ENCODE assay signal across 8 mouse cellular contexts in genomic region chr9:58201091-58201842, GRCm38 (mm10). TPM values are rescaled to one million over a fixed set of nuclear protein-coding genes. Genes with fewer than 3 reads are reported as not detected.
A peak's percentile ranks its signal among the peaks of the same experiment; 100 is the strongest.
DNase-seq lines count a peak whose midpoint lies in the region; ATAC-seq and TF ChIP-seq lines count a peak whose summit lies in the region.
"Had no signal": no experiment of that assay in that cellular context is flagged by ENCODE, and none has a peak within 500 bp of the region (broad histone marks: within the 10 kb centered on the region; RNA-seq: fewer than 3 reads in every experiment).

No protein-coding gene starts in this region.

- TF ChIP-seq CTCF in thymus, adult 2 months (IDR thresholded peaks at IDR 0.05; ENCODE audit: borderline replicate concordance, control insufficient read depth, extremely low read depth, insufficient read depth, low read length, poor library complexity): no peak

- H3K27me3 ChIP-seq in liver, embryonic 11.5 days (replicated peaks; ENCODE audit: control insufficient read depth, insufficient read depth, low read length): peaks cover 87% of the 10 kb centered on the region
- H3K27me3 ChIP-seq in liver, embryonic 12.5 days (replicated peaks): peaks cover 99% of the 10 kb centered on the region
- H3K27me3 ChIP-seq in forebrain, embryonic 14.5 days (replicated peaks; ENCODE audit: control insufficient read depth, insufficient read depth, low read length): peaks cover 47% of the 10 kb centered on the region
- H3K27me3 ChIP-seq in limb, embryonic 10.5 days (ENCODE audit: low read depth, poor library complexity, severe bottlenecking): peaks cover 98% of the 10 kb centered on the region
- H3K27me3 ChIP-seq in thymus, adult 2 months (ENCODE audit: control insufficient read depth, insufficient read depth, low read length): peaks cover 36% of the 10 kb centered on the region; the same call in 1 of the 2 replicates

- 5% methylated on average over 24 of the region's 24 CpGs for WGBS in liver, embryonic 11.5 days
- 2% methylated on average over 24 of the region's 24 CpGs for WGBS in liver, embryonic 12.5 days (ENCODE audit: insufficient replicate concordance)
- under 1% methylated on average over 24 of the region's 24 CpGs for WGBS in forebrain, embryonic 14.5 days
- WGBS in limb, embryonic 10.5 days: 1% methylated on average over 24 of the region's 24 CpGs
- 10% methylated on average over 24 of the region's 24 CpGs for WGBS in thymus, adult 2 months

- H3K4me2 ChIP-seq in liver, embryonic 11.5 days: no peak overlapping the region
- H3K4me2 ChIP-seq in liver, embryonic 12.5 days: no peak overlapping the region
- H3K4me2 ChIP-seq in forebrain, embryonic 14.5 days (ENCODE audit: low read length): peak overlapping the region; percentile 53

- no peak for ATAC-seq in liver, embryonic 11.5 days (replicated peaks; ENCODE audit: low FRiP score)
- no peak for ATAC-seq in liver, embryonic 12.5 days
- no peak for ATAC-seq in forebrain, embryonic 14.5 days

- DNase-seq in liver, embryonic 11.5 days (ENCODE audit: low spot score): peak; percentile 32
- DNase-seq in forebrain, embryonic 14.5 days (ENCODE audit: low spot score): peak; percentile 52
- peak; percentile 40 for DNase-seq in limb, embryonic 10.5 days (ENCODE audit: low spot score)
- DNase-seq in right cerebral cortex, postnatal 4 days: peak; percentile 51
- DNase-seq in thymus, adult 2 months: no peak
- DNase-seq in embryo, embryonic 11 days: no peak

- H3K27ac ChIP-seq in liver, embryonic 11.5 days (ENCODE audit: low read depth, low read length): no peak overlapping the region
- H3K27ac ChIP-seq in liver, embryonic 12.5 days: no peak overlapping the region
- peak overlapping the region; percentile 96 for H3K27ac ChIP-seq in forebrain, embryonic 14.5 days (ENCODE audit: low read depth, low read length)
- H3K27ac ChIP-seq in limb, embryonic 10.5 days: no peak overlapping the region
- no peak overlapping the region for H3K27ac ChIP-seq in thymus, adult 2 months (ENCODE audit: control insufficient read depth, insufficient read depth, low read length)

- no peak overlapping the region for H3K4me3 ChIP-seq in liver, embryonic 11.5 days (ENCODE audit: low read depth, low read length)
- no peak overlapping the region for H3K4me3 ChIP-seq in liver, embryonic 12.5 days
- peak overlapping the region; percentile 45 for H3K4me3 ChIP-seq in forebrain, embryonic 14.5 days (ENCODE audit: low read depth, low read length)
- H3K4me3 ChIP-seq in limb, embryonic 10.5 days: peak overlapping the region; percentile 14
- H3K4me3 ChIP-seq in thymus, adult 2 months (ENCODE audit: control insufficient read depth, insufficient read depth, low read length): no peak overlapping the region
- H3K4me3 ChIP-seq: erythroblast, embryonic 14.5 days had no signal

- no peak for TF ChIP-seq POLR2A in thymus, adult 2 months (IDR thresholded peaks at IDR 0.05; ENCODE audit: control insufficient read depth, extremely low read depth, insufficient read depth, low read length, poor library complexity)

- no peak overlapping the region for H3K9ac ChIP-seq in liver, embryonic 11.5 days (ENCODE audit: low read depth, low read length)
- H3K9ac ChIP-seq in liver, embryonic 12.5 days: no peak overlapping the region
- peak overlapping the region; percentile 82 for H3K9ac ChIP-seq in forebrain, embryonic 14.5 days (ENCODE audit: low read length)

- H3K4me1 ChIP-seq in liver, embryonic 11.5 days (replicated peaks; ENCODE audit: control insufficient read depth, insufficient read depth, low read length): peaks cover 8% of the 10 kb centered on the region
- peaks cover 16% of the 10 kb centered on the region for H3K4me1 ChIP-seq in liver, embryonic 12.5 days
- H3K4me1 ChIP-seq in forebrain, embryonic 14.5 days (ENCODE audit: control insufficient read depth, insufficient read depth, low read length): peaks cover 19% of the 10 kb centered on the region
- peaks cover 72% of the 10 kb centered on the region for H3K4me1 ChIP-seq in limb, embryonic 10.5 days
- peaks cover 17% of the 10 kb centered on the region; the same call in 1 of the 2 replicates for H3K4me1 ChIP-seq in thymus, adult 2 months (replicated peaks; ENCODE audit: control insufficient read depth, insufficient read depth, low read length)

- no peaks in the 10 kb centered on the region for H3K36me3 ChIP-seq in liver, embryonic 11.5 days (ENCODE audit: control insufficient read depth, insufficient read depth, low read length)
- H3K36me3 ChIP-seq in liver, embryonic 12.5 days: no peaks in the 10 kb centered on the region
- H3K36me3 ChIP-seq in forebrain, embryonic 14.5 days (ENCODE audit: control insufficient read depth, insufficient read depth, low read length): peaks cover 29% of the 10 kb centered on the region
- H3K36me3 ChIP-seq in limb, embryonic 10.5 days: no peaks in the 10 kb centered on the region
- no peaks in the 10 kb centered on the region for H3K36me3 ChIP-seq in thymus, adult 2 months (ENCODE audit: control insufficient read depth, insufficient read depth, low read length)

- H3K9me3 ChIP-seq in liver, embryonic 11.5 days (ENCODE audit: control insufficient read depth, low read length): no peaks in the 10 kb centered on the region
- no peaks in the 10 kb centered on the region for H3K9me3 ChIP-seq in liver, embryonic 12.5 days (replicated peaks)
- no peaks in the 10 kb centered on the region for H3K9me3 ChIP-seq in forebrain, embryonic 14.5 days (replicated peaks; ENCODE audit: control insufficient read depth, low read length)
- H3K9me3 ChIP-seq in limb, embryonic 10.5 days (replicated peaks): no peaks in the 10 kb centered on the region

RNA-seq across cellular contexts. Expression of gene Islr, which starts 2.8 kb away (rescaled TPM):
- polyA plus RNA-seq in liver, embryonic 11.5 days (2014; fragmentation: Nextera tagmentation; extraction: Ambion mirVana): 7.7 and 8.5 TPM in 2 replicates
- polyA plus RNA-seq in liver, embryonic 12.5 days (2016; fragmentation: Nextera tagmentation; extraction: Ambion mirVana): 4.9 and 5.9 TPM in 2 replicates
- polyA plus RNA-seq in forebrain, embryonic 14.5 days (2014; fragmentation: Nextera tagmentation; extraction: Ambion mirVana): 13.5 and 20.1 TPM in 2 replicates
- 9.5 and 33.2 TPM in 2 replicates for polyA plus RNA-seq in limb, embryonic 10.5 days (2016; fragmentation: Nextera tagmentation; extraction: Ambion mirVana)
- 25.3 and 32.2 TPM in 2 replicates for polyA plus RNA-seq in thymus, adult 2 months (2012; rRNA removed)
- polyA plus RNA-seq: erythroblast, embryonic 14.5 days had no signal

RNA-seq across cellular contexts. Expression of gene Islr2, which starts 2.9 kb away (rescaled TPM):
- polyA plus RNA-seq in liver, embryonic 11.5 days (2014; fragmentation: Nextera tagmentation; extraction: Ambion mirVana): 0.43 TPM in 1 of 2 replicates, not detected in the other
- 0.07 TPM in 1 of 2 replicates, not detected in the other for polyA plus RNA-seq in liver, embryonic 12.5 days (2016; fragmentation: Nextera tagmentation; extraction: Ambion mirVana)
- 118 and 123 TPM in 2 replicates for polyA plus RNA-seq in forebrain, embryonic 14.5 days (2014; fragmentation: Nextera tagmentation; extraction: Ambion mirVana)
- 0.11 TPM in 1 of 2 replicates, not detected in the other for polyA plus RNA-seq in limb, embryonic 10.5 days (2016; fragmentation: Nextera tagmentation; extraction: Ambion mirVana)
- polyA plus RNA-seq in thymus, adult 2 months (2012; rRNA removed): 0.50 and 1.4 TPM in 2 replicates
- polyA plus RNA-seq: erythroblast, embryonic 14.5 days had no signal

RNA-seq across cellular contexts. Expression of gene Pml, which starts 48.3 kb away (rescaled TPM):
- 28.3 and 33.2 TPM in 2 replicates for polyA plus RNA-seq in liver, embryonic 11.5 days (2014; fragmentation: Nextera tagmentation; extraction: Ambion mirVana)
- polyA plus RNA-seq in liver, embryonic 12.5 days (2016; fragmentation: Nextera tagmentation; extraction: Ambion mirVana): 24.4 and 26.5 TPM in 2 replicates
- polyA plus RNA-seq in forebrain, embryonic 14.5 days (2014; fragmentation: Nextera tagmentation; extraction: Ambion mirVana): 5.3 and 6.0 TPM in 2 replicates
- 20.5 and 21.0 TPM in 2 replicates for polyA plus RNA-seq in limb, embryonic 10.5 days (2016; fragmentation: Nextera tagmentation; extraction: Ambion mirVana)
- polyA plus RNA-seq in thymus, adult 2 months (2012; rRNA removed): 74.1 and 83.0 TPM in 2 replicates

RNA-seq across cellular contexts. Expression of gene Stoml1, which starts 51.7 kb away (rescaled TPM):
- polyA plus RNA-seq in liver, embryonic 11.5 days (2014; fragmentation: Nextera tagmentation; extraction: Ambion mirVana): 9.7 and 12.9 TPM in 2 replicates
- polyA plus RNA-seq in liver, embryonic 12.5 days (2016; fragmentation: Nextera tagmentation; extraction: Ambion mirVana): 6.5 and 6.6 TPM in 2 replicates
- 75.1 and 81.1 TPM in 2 replicates for polyA plus RNA-seq in forebrain, embryonic 14.5 days (2014; fragmentation: Nextera tagmentation; extraction: Ambion mirVana)
- 21.8 and 26.1 TPM in 2 replicates for polyA plus RNA-seq in limb, embryonic 10.5 days (2016; fragmentation: Nextera tagmentation; extraction: Ambion mirVana)
- polyA plus RNA-seq in thymus, adult 2 months (2012; rRNA removed): 67.4 and 71.5 TPM in 2 replicates
- polyA plus RNA-seq: erythroblast, embryonic 14.5 days had no signal

Comparison
In these comparisons a context has a peak if more than half of its experiments do, and no peak if none do; other contexts are left out.
1. DNase-seq: peak in liver, embryonic 11.5 days (single experiment), forebrain, embryonic 14.5 days (single experiment), limb, embryonic 10.5 days (single experiment) and right cerebral cortex, postnatal 4 days (single experiment); none in thymus, adult 2 months (single experiment) and embryo, embryonic 11 days (single experiment).
2. H3K4me3 ChIP-seq: peak in forebrain, embryonic 14.5 days (single experiment) and limb, embryonic 10.5 days (single experiment); none in liver, embryonic 11.5 days (single experiment), liver, embryonic 12.5 days (single experiment) and thymus, adult 2 months (single experiment).
3. RNA of gene Islr2, which starts 2.9 kb away (polyA plus RNA-seq): 118 to 123 TPM in forebrain, embryonic 14.5 days; 0.50 to 1.4 TPM in thymus, adult 2 months, 0.43 TPM in liver, embryonic 11.5 days, 0.11 TPM in limb, embryonic 10.5 days and 0.07 TPM in liver, embryonic 12.5 days; every median in the first group is over 10 times any median in the second.